Mouse (Mus musculus) midbrain, embryonic 12.5 days (tissue): Measurements from ENCODE around the gene Ralgds. TPM values are rescaled to one million over a fixed set of nuclear protein-coding genes. Genes with fewer than 3 reads are reported as not detected.
A peak's percentile ranks its signal among the peaks of the same experiment; 100 is the strongest.

Experiments used
- ATAC-seq: fragments of 200-750 bp; cut with Nextera tagmentation; 2 replicates; pipeline ENCODE4 v1.8.0; 2017; ENCODE audit warnings: low read depth, moderate TSS enrichment, moderate library complexity; ENCODE audit not compliant: low FRiP score
- H3K27ac ChIP-seq: fragments of 300-500 bp; sonication (generic); replicated peaks from 2 replicates; pipeline ENCODE4 v1.5.1; 2016; ENCODE audit warnings: mild to moderate bottlenecking
- H3K27me3 ChIP-seq: fragments of 300-500 bp; sonication (generic); 2 replicates; pipeline ENCODE4 v1.6.1; 2016; ENCODE audit warnings: mild to moderate bottlenecking
- H3K36me3 ChIP-seq: fragments of 300-500 bp; sonication (generic); 2 replicates; pipeline ENCODE4 v1.6.1; 2016
- H3K4me1 ChIP-seq: fragments of 300-500 bp; sonication (generic); 2 replicates; pipeline ENCODE4 v1.6.1; 2016
- H3K4me2 ChIP-seq: fragments of 300-500 bp; sonication (generic); replicated peaks from 2 replicates; pipeline ENCODE4 v1.6.1; 2016; ENCODE audit warnings: mild to moderate bottlenecking, moderate library complexity
- H3K4me3 ChIP-seq: fragments of 300-500 bp; sonication (generic); 2 replicates; pipeline ENCODE4 v1.5.1; 2016; ENCODE audit warnings: mild to moderate bottlenecking
- H3K9ac ChIP-seq: fragments of 300-500 bp; sonication (generic); replicated peaks from 2 replicates; pipeline ENCODE4 v1.6.1; 2016; ENCODE audit warnings: mild to moderate bottlenecking, moderate library complexity
- H3K9me3 ChIP-seq: fragments of 300-500 bp; sonication (generic); 2 replicates; pipeline ENCODE4 v1.6.1; 2016; ENCODE audit warnings: mild to moderate bottlenecking
- WGBS: fragments of 180-500 bp; shearing (Covaris S2); methylation state at CpG from one replicate; pipeline ENCODE4 v1.1.7; 2016; 5-methylcytosine and 5-hydroxymethylcytosine counted together
- polyA plus RNA-seq: library from polyadenylated mRNA; unstranded; fragments of >200 nt; fragmentation: Nextera tagmentation; extraction: Ambion mirVana; gene quantifications from 2 replicates; pipeline ENCODE4 v1.2.1, GENCODE M21; 2016

The Ralgds gene
- polyA plus RNA-seq, 1 experiment from 2014 or later, result 87.6 TPM

GRCm38 (mm10) chr2:28546560-28546959, 33.6 kb downstream of the Ralgds start:
- Histone ChIP-seq H3K27ac (no peak overlapping the region; the same call in 1 of the 2 replicates), H3K4me2 (no peak overlapping the region), H3K4me3 (no peak overlapping the region), H3K4me1 (no peaks in the 10 kb centered on the region), H3K9ac (no peak overlapping the region), H3K9me3 (no peaks in the 10 kb centered on the region), H3K36me3 (peaks cover 96% of the 10 kb centered on the region), H3K27me3 (no peaks in the 10 kb centered on the region)
- ATAC-seq, result no peak
- WGBS, result 81% methylated on average over 6 of the region's 6 CpGs

GRCm38 (mm10) chr2:28547237-28548172, 34.6 kb downstream of the Ralgds start:
- H3K4me1 ChIP-seq, result no peaks in the 10 kb centered on the region
- no peak overlapping the region for H3K9ac ChIP-seq
- no peak overlapping the region for H3K4me3 ChIP-seq
- H3K27ac ChIP-seq, result no peak overlapping the region
- peaks cover 97% of the 10 kb centered on the region for H3K36me3 ChIP-seq
- peak; percentile 25 for ATAC-seq
- no peak overlapping the region for H3K4me2 ChIP-seq
- H3K9me3 ChIP-seq, result no peaks in the 10 kb centered on the region
- H3K27me3 ChIP-seq, result no peaks in the 10 kb centered on the region
- WGBS, result 55% methylated on average over 11 of the region's 11 CpGs

GRCm38 (mm10) chr2:28549157-28549556, 36.2 kb downstream of the Ralgds start:
- ATAC-seq, result no peak
- Histone ChIP-seq H3K4me2 (no peak overlapping the region), H3K27ac (no peak overlapping the region), H3K9me3 (no peaks in the 10 kb centered on the region), H3K4me1 (no peaks in the 10 kb centered on the region), H3K4me3 (no peak overlapping the region), H3K27me3 (no peaks in the 10 kb centered on the region), H3K36me3 (peaks cover 97% of the 10 kb centered on the region), H3K9ac (no peak overlapping the region)
- WGBS, result 94% methylated on average over 13 of the region's 13 CpGs

DNA sequence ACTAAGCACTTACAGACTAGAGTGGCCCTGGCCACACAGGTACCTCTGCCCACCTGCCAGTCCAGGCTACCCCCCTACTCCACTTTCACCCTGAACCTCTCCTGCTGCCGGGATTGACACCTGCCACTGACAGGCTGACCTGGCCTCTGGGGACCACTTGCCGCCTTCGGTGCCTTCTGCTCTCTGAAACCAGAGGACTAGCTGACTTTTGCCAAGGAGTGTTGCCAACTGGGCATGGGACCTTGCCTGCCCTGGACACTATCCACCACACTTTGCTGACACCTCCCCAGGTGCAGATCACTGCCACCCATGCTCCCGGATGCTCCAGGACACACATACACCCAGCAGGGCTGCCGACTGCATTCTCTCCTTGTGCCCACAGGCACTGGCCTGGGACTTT, 39.4 kb downstream of the Ralgds start:
- Histone ChIP-seq H3K9me3 (no peaks in the 10 kb centered on the region), H3K36me3 (peaks cover 68% of the 10 kb centered on the region), H3K4me2 (no peak overlapping the region), H3K27me3 (no peaks in the 10 kb centered on the region), H3K9ac (no peak overlapping the region), H3K4me3 (no peak overlapping the region), H3K4me1 (no peaks in the 10 kb centered on the region), H3K27ac (no peak overlapping the region)
- 92% methylated on average over 5 of the region's 5 CpGs for WGBS
- no peak for ATAC-seq

- no peak for ATAC-seq
- no peak overlapping the region for H3K4me2 ChIP-seq
- no peaks in the 10 kb centered on the region for H3K9me3 ChIP-seq
- H3K27me3 ChIP-seq, result no peaks in the 10 kb centered on the region; the same call in 1 of the 2 replicates
- no peaks in the 10 kb centered on the region for H3K4me1 ChIP-seq
- no peak overlapping the region for H3K9ac ChIP-seq
- 87% methylated on average over 5 of the region's 5 CpGs for WGBS
- H3K4me3 ChIP-seq, result no peak overlapping the region
- H3K36me3 ChIP-seq, result peaks cover 20% of the 10 kb centered on the region
- no peak overlapping the region for H3K27ac ChIP-seq
These were observed 44.5 kb downstream of the Ralgds start for GRCm38 (mm10) chr2:28557452-28557851.

DNA sequence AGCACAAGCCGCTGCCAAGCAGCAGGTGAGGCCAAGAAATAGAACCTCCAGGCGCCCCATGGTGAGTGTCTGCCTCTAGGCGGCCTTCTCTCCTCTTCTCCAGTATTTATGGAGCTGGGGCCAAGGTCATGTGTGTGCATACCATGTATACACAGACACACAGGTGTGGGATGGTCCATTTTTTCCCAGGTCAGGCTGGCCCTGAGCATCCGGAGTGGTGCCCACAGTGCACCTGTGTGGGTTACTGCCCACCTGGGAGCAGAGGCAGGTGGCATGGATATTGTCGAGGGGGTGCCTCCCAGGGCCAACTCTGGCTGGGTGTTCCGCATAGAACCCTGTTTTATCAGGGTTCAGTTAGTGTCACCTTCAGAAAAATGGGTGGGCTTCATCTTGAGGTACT, 50.4 kb downstream of the Ralgds start, which contains the start of gene Cel:
Cel (minus strand) TSS at position 101 of the 400 bp plus-strand sequence.
- Histone ChIP-seq H3K4me3 (no peak within 1 kb of the TSS), H3K9me3 (no peaks in the 10 kb centered on the region), H3K4me1 (no peaks in the 10 kb centered on the region), H3K36me3 (peaks cover 33% of the 10 kb centered on the region), H3K27me3 (no peaks in the 10 kb centered on the region; the same call in 1 of the 2 replicates), H3K9ac (no peak within 1 kb of the TSS), H3K27ac (no peak within 1 kb of the TSS), H3K4me2 (no peak within 1 kb of the TSS)
- no peak for ATAC-seq
- 72% methylated on average over 6 of the region's 6 CpGs for WGBS

DNA sequence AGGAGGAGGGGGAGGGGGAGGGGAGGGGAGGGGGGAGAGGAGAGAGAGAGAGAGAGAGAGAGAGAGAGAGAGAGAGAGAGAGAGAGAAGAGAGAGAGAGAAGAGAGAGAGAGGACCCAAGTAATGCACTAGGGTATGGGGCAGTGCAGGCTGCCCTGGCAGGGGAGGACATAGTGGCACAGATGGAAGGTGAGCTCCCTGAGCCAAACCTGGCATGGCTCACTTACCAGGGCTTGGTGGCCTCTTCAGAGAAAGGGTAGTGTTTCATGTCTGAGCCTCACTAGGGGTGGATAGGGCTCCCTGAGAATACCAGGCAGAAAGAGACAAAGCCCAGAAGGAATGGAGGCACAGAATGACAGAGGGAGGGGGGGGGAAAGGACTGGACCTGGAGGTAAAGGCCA, 50.9 kb downstream of the Ralgds start:
- H3K4me3 ChIP-seq, result no peak overlapping the region
- H3K4me2 ChIP-seq, result no peak overlapping the region
- no peaks in the 10 kb centered on the region for H3K4me1 ChIP-seq
- no peaks in the 10 kb centered on the region; the same call in 1 of the 2 replicates for H3K27me3 ChIP-seq
- no peak for ATAC-seq
- H3K27ac ChIP-seq, result no peak overlapping the region
- H3K36me3 ChIP-seq, result peaks cover 38% of the 10 kb centered on the region
- no peaks in the 10 kb centered on the region for H3K9me3 ChIP-seq
- no peak overlapping the region for H3K9ac ChIP-seq

DNA sequence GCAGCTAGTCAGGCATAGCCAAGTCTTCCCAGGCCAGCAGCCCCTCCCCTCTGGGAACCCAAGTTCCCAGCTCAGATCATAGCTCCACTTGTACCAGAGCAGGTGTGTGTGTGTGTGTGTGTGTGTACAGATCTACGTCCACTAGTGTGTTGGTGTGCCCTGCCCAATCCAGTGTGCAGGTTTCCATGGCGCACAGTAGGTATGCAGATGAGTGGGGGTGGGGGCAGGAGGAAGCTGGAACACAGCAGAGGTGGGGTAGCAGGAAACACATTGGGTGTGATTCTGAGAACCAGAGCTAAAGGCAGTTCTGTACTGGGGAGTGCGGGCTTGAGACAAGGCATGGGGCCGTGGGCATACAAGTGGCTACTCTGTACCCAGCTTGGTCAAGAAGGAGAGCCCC, 51.5 kb downstream of the Ralgds start:
- H3K27me3 ChIP-seq, result no peaks in the 10 kb centered on the region; the same call in 1 of the 2 replicates
- 91% methylated on average over 4 of the region's 4 CpGs for WGBS
- no peak overlapping the region for H3K9ac ChIP-seq
- H3K4me1 ChIP-seq, result no peaks in the 10 kb centered on the region
- no peaks in the 10 kb centered on the region for H3K9me3 ChIP-seq
- H3K4me3 ChIP-seq, result no peak overlapping the region
- H3K27ac ChIP-seq, result no peak overlapping the region
- no peak overlapping the region for H3K4me2 ChIP-seq
- ATAC-seq, result no peak
- peaks cover 44% of the 10 kb centered on the region for H3K36me3 ChIP-seq

- H3K27ac ChIP-seq, result no peak overlapping the region
- no peaks in the 10 kb centered on the region for H3K9me3 ChIP-seq
- WGBS, result 69% methylated on average over 5 of the region's 5 CpGs
- no peak overlapping the region for H3K9ac ChIP-seq
- ATAC-seq, result no peak
- H3K4me2 ChIP-seq, result no peak overlapping the region
- no peaks in the 10 kb centered on the region for H3K4me1 ChIP-seq
- H3K4me3 ChIP-seq, result no peak overlapping the region
- H3K27me3 ChIP-seq, result no peaks in the 10 kb centered on the region
- peaks cover 64% of the 10 kb centered on the region for H3K36me3 ChIP-seq
These were observed 53.6 kb downstream of the Ralgds start for GRCm38 (mm10) chr2:28566545-28566944.

DNA sequence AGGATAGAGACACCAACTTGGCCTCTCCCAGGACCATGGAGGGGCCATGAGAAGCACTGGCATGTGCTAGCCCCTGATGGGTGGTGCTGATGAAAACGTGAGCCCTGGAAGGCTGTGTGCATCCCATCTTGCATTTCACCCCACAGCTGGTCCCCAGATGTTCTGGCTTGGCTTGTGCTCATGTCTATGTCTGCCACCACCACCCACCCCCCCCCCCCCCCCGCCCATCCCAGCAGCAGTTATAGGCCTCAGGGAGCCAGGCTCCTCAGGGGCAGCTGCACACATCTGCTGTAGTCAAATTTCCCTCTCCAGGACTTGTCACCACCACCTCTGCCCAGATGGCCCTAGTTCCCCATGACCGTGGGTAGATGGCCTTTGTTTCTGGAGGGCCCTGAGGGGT, 57.0 kb downstream of the Ralgds start:
- Histone ChIP-seq H3K36me3 (peaks cover 97% of the 10 kb centered on the region), H3K27me3 (no peaks in the 10 kb centered on the region), H3K27ac (no peak overlapping the region), H3K4me1 (no peaks in the 10 kb centered on the region), H3K9me3 (no peaks in the 10 kb centered on the region), H3K9ac (no peak overlapping the region), H3K4me2 (no peak overlapping the region), H3K4me3 (no peak overlapping the region)
- ATAC-seq, result no peak
- 71% methylated on average over 2 of the region's 3 CpGs for WGBS

GRCm38 (mm10) chr2:28575341-28575740, 62.4 kb downstream of the Ralgds start:
- H3K27me3 ChIP-seq, result no peaks in the 10 kb centered on the region
- H3K4me3 ChIP-seq, result no peak overlapping the region
- WGBS, result 94% methylated on average over 4 of the region's 4 CpGs
- no peaks in the 10 kb centered on the region for H3K4me1 ChIP-seq
- H3K9ac ChIP-seq, result no peak overlapping the region
- H3K4me2 ChIP-seq, result no peak overlapping the region
- H3K27ac ChIP-seq, result no peak overlapping the region
- ATAC-seq, result no peak
- no peaks in the 10 kb centered on the region for H3K9me3 ChIP-seq
- peaks cover 90% of the 10 kb centered on the region for H3K36me3 ChIP-seq

DNA sequence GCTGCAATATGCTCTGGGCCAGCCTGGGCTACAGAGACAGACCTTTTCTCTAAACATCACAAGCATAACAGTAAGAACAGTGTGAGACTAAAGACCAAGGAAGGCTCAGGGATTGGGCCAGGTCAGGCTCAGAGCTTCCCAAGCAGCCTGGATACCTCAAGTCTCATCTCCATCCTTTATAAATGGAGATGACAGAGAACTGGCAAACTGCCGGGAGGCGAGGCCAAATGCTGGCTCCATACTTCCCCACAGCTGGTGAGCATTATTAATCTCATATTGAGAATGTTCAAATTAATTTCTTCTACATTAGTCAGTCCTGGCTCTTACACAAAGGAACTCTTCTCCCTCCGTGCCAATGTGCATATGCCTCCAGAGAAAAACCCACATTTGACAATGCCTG, 63.9 kb downstream of the Ralgds start:
- Histone ChIP-seq H3K4me2 (no peak overlapping the region), H3K4me1 (peaks cover 11% of the 10 kb centered on the region), H3K36me3 (peaks cover 82% of the 10 kb centered on the region), H3K9ac (no peak overlapping the region), H3K27me3 (no peaks in the 10 kb centered on the region), H3K27ac (no peak overlapping the region), H3K4me3 (no peak overlapping the region), H3K9me3 (no peaks in the 10 kb centered on the region)
- 94% methylated on average over 3 of the region's 3 CpGs for WGBS
- ATAC-seq, result no peak
